Mouse (Mus musculus): Measurements from ENCODE around the gene Cckbr. TPM values are rescaled to one million over a fixed set of nuclear protein-coding genes. Genes with fewer than 3 reads are reported as not detected.
"Not testable (repeated sequence)": the region's sequence is repeated elsewhere in the genome, so short reads cannot be mapped to it uniquely, and the experiment has no call there.

Cckbr gene
- total RNA-seq, 2 experiments from 2014 or later, result 6.2 to 6.5 TPM

GRCm38 (mm10) chr7:105411874-105412632 is 13.5 kb upstream of the Cckbr start:
- H3K4me3 ChIP-seq, H3K27ac ChIP-seq: not testable (repeated sequence)
- peak; percentile 77 to 90 for DNase-seq (ENCODE audit: low spot score in 2 of 2)
- peak; percentile 97 for TF ChIP-seq CTCF (conservative IDR thresholded peaks at IDR 0.05)

- Histone ChIP-seq H3K4me3 (no peak overlapping the region), H3K27ac (no peak overlapping the region)
- TF ChIP-seq CTCF (conservative IDR thresholded peaks at IDR 0.05), result no peak
- DNase-seq (ENCODE audit: low spot score in 2 of 2), result peak in 1 of 2 experiments; percentile 30
These were observed 11.1 kb upstream of the Cckbr start for GRCm38 (mm10) chr7:105414385-105414784.

- no peak for DNase-seq (ENCODE audit: low spot score in 2 of 2)
- TF ChIP-seq CTCF (conservative IDR thresholded peaks at IDR 0.05), result no peak
- H3K27ac ChIP-seq, result no peak overlapping the region
- H3K4me3 ChIP-seq, result no peak overlapping the region
These were observed 9.0 kb upstream of the Cckbr start for GRCm38 (mm10) chr7:105416529-105416928.

GRCm38 (mm10) chr7:105418106-105418505 is 7.4 kb upstream of the Cckbr start:
- no peak for DNase-seq (ENCODE audit: low spot score in 2 of 2)
- Histone ChIP-seq H3K27ac (peak overlapping the region; percentile 51; the same call in 1 of the 2 replicates), H3K4me3 (no peak overlapping the region)
- TF ChIP-seq CTCF (conservative IDR thresholded peaks at IDR 0.05), result no peak

GRCm38 (mm10) chr7:105420903-105421302 is 4.6 kb upstream of the Cckbr start:
- no peak for DNase-seq (ENCODE audit: low spot score in 2 of 2)
- no peak for TF ChIP-seq CTCF (conservative IDR thresholded peaks at IDR 0.05)
- no peak overlapping the region for H3K27ac ChIP-seq
- no peak overlapping the region for H3K4me3 ChIP-seq

- TF ChIP-seq CTCF (conservative IDR thresholded peaks at IDR 0.05), result no peak
- Histone ChIP-seq H3K27ac (no peak overlapping the region), H3K4me3 (no peak overlapping the region)
- DNase-seq (ENCODE audit: low spot score in 2 of 2), result no peak
These were observed 1.2 kb upstream of the Cckbr start for GRCm38 (mm10) chr7:105424368-105424767.

- TF ChIP-seq CTCF (conservative IDR thresholded peaks at IDR 0.05), result no peak
- H3K4me3 ChIP-seq, result peak overlapping the region; percentile 54
- no peak for DNase-seq (ENCODE audit: low spot score in 2 of 2)
- H3K27ac ChIP-seq, result peak overlapping the region; percentile 61
These were observed 520 bp downstream of the Cckbr start for GRCm38 (mm10) chr7:105426051-105426450.

GRCm38 (mm10) chr7:105432058-105432457 is 6.5 kb downstream of the Cckbr start:
- no peak overlapping the region for H3K27ac ChIP-seq
- no peak overlapping the region for H3K4me3 ChIP-seq
- TF ChIP-seq CTCF (conservative IDR thresholded peaks at IDR 0.05), result no peak
- DNase-seq (ENCODE audit: low spot score in 2 of 2), result no peak

GRCm38 (mm10) chr7:105433859-105434258 is 8.3 kb downstream of the Cckbr start:
- TF ChIP-seq CTCF (conservative IDR thresholded peaks at IDR 0.05), result no peak
- DNase-seq (ENCODE audit: low spot score in 2 of 2), result no peak
- no peak overlapping the region for H3K27ac ChIP-seq
- no peak overlapping the region for H3K4me3 ChIP-seq

GRCm38 (mm10) chr7:105434798-105435197 is 9.3 kb downstream of the Cckbr start:
- Histone ChIP-seq H3K4me3 (no peak overlapping the region), H3K27ac (no peak overlapping the region)
- TF ChIP-seq CTCF (conservative IDR thresholded peaks at IDR 0.05), result no peak
- DNase-seq (ENCODE audit: low spot score in 2 of 2), result no peak

- H3K4me3 ChIP-seq, result no peak overlapping the region
- TF ChIP-seq CTCF (conservative IDR thresholded peaks at IDR 0.05), result no peak
- DNase-seq (ENCODE audit: low spot score in 2 of 2), result peak; percentile 37 to 38
- peak overlapping the region; percentile 75 for H3K27ac ChIP-seq
These were observed 12.6 kb downstream of the Cckbr start for GRCm38 (mm10) chr7:105437979-105438772.

- Histone ChIP-seq H3K27ac (no peak overlapping the region), H3K4me3 (no peak overlapping the region)
- DNase-seq (ENCODE audit: low spot score in 2 of 2), result no peak
- TF ChIP-seq CTCF (conservative IDR thresholded peaks at IDR 0.05), result no peak
These were observed 15.9 kb downstream of the Cckbr start for GRCm38 (mm10) chr7:105441426-105441825.

- H3K4me3 ChIP-seq, result no peak overlapping the region
- TF ChIP-seq CTCF (conservative IDR thresholded peaks at IDR 0.05), result no peak
- no peak for DNase-seq (ENCODE audit: low spot score in 2 of 2)
- H3K27ac ChIP-seq, result no peak overlapping the region
These were observed 19.5 kb downstream of the Cckbr start for GRCm38 (mm10) chr7:105445076-105445475.

- DNase-seq (ENCODE audit: low spot score in 2 of 2); H3K4me3 ChIP-seq; H3K27ac ChIP-seq: not testable (repeated sequence)
These were observed 27.8 kb downstream of the Cckbr start for GRCm38 (mm10) chr7:105453345-105453744.

Data from layer of hippocampus, adult 2 months (tissue).